Mouse (Mus musculus) heart, adult 2 months (tissue): ENCODE results near the gene Fam98c. TPM values are rescaled to one million over a fixed set of nuclear protein-coding genes. Genes with fewer than 3 reads are reported as not detected.
A peak's percentile ranks its signal among the peaks of the same experiment; 100 is the strongest.

Experiments
- DNase-seq, 2 experiments: peaks; one replicate each; pipeline ENCODE4 v3.0.0; 2021
- H3K27ac ChIP-seq: fragments of 200-600 bp; 2 replicates; pipeline ENCODE4 v1.8.1; 2022
- H3K27me3 ChIP-seq: fragments of 200-500 bp; 2 replicates; pipeline ENCODE4 v1.6.1; 2012; ENCODE audit warnings: mild to moderate bottlenecking, low read length, inconsistent platforms, mixed read lengths; ENCODE audit not compliant: control insufficient read depth, insufficient read depth
- H3K36me3 ChIP-seq: fragments of 200-500 bp; 2 replicates; pipeline ENCODE4 v1.6.1; 2012; ENCODE audit warnings: low read length, inconsistent platforms; ENCODE audit not compliant: control insufficient read depth, insufficient read depth
- H3K4me1 ChIP-seq: fragments of 200-500 bp; 2 replicates; pipeline ENCODE4 v1.6.1; 2011; ENCODE audit warnings: low read length; ENCODE audit not compliant: control insufficient read depth, insufficient read depth
- H3K4me3 ChIP-seq: fragments of 200-600 bp; 2 replicates; pipeline ENCODE4 v1.8.1; 2022
- H3K79me2 ChIP-seq: fragments of 200-500 bp; replicated peaks from 2 replicates; pipeline ENCODE4 v1.6.1; 2012; ENCODE audit warnings: mild to moderate bottlenecking, inconsistent platforms, low read length, moderate library complexity, mixed read lengths; ENCODE audit not compliant: control insufficient read depth, insufficient read depth
- H3K9ac ChIP-seq: fragments of 200-500 bp; 2 replicates; pipeline ENCODE4 v1.6.1; 2012; ENCODE audit warnings: low read depth, mild to moderate bottlenecking, control low read depth, inconsistent platforms, low read length, mixed read lengths
- CTCF ChIP-seq: fragments of 200-600 bp; IDR thresholded peaks from 2 replicates; pipeline ENCODE4 v1.8.1; 2022; ENCODE audit warnings: antibody characterized with exemption, mild to moderate bottlenecking, moderate library complexity
- EP300 ChIP-seq: fragments of 200-500 bp; IDR thresholded peaks from 2 replicates; pipeline ENCODE4 v1.6.1; 2011; ENCODE audit warnings: low read depth, low read length, control low read depth; ENCODE audit not compliant: insufficient read depth
- POLR2A ChIP-seq: fragments of 200-500 bp; IDR thresholded peaks from 2 replicates; pipeline ENCODE4 v1.6.1; 2011; ENCODE audit warnings: mild to moderate bottlenecking, low read depth, low read length, control low read depth; ENCODE audit not compliant: insufficient read depth
- WGBS: fragments of 180-500 bp; shearing (Covaris S2); methylation state at CpG from one replicate; pipeline ENCODE4 v1.1.7; 2018; 5-methylcytosine and 5-hydroxymethylcytosine counted together
- intact Hi-C: fragments of 180-260 bp; cut with DNase I; formaldehyde crosslinking; loops from one replicate; pipeline ENCODE4 v1.15.1; 2025
- polyA plus RNA-seq: library from polyadenylated mRNA; depleted of rRNA; stranded (reverse); fragments of >200 nt; gene quantifications from 2 replicates; pipeline ENCODE4 v1.2.3, GENCODE M21; 2012
- total RNA-seq, 2 experiments: library from RNA; stranded (reverse); gene quantifications; 2 replicates each; pipeline ENCODE4 v1.2.3; 2021

The Fam98c gene
- total and polyA plus RNA-seq, 3 experiments = 10.4 to 18.0 (median 12.7) TPM

DNA sequence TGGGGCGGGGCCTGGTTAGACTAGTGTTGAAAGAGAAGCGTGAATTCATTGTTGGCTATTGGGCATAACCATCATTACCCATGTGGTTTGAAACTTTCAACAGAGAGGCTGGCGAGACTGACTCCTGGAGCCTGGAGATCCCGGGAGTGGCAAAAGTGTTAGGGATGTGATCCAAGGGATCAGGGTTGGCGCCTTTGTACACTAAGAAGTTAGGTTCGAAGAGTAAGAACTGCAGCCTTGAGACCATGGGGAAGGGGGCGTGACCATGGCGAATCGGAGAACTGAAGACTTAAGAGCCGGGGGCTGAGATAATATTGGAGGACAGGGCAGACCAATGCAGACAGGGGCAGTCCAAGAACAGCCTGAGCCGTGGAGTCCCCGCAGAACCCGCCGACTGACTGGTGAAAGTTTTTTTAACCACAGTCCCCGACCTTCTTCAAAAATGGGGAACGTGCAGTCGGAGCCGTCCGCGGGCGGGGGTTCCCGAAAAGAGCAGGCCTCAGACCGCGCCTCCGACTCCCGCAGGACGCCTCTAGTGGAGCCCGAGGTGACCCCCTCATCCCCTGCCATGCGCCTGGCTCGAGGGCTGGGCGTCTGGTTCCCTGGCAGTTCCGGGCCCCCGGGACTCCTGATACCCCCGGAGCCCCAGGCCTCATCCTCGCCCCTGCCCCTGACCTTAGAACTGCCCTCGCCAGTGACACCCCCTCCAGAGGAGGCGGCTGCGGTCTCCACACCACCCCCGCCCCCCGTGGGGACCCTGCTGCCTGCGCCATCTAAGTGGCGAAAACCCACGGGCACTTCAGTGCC, 14.9 kb upstream of the Fam98c start:
- intact Hi-C loops = loop anchor here (2.0 to 10.0 kb wide), 2 partner anchors 14 to 354 kb away; partner anchors contain the start of gene Fam98c
- H3K9ac ChIP-seq = peak overlapping the region; percentile 55
- H3K27me3 ChIP-seq = peaks cover 6% of the 10 kb centered on the region; the same call in 1 of the 2 replicates
- DNase-seq = peak; percentile 27 to 48
- H3K79me2 ChIP-seq = no peaks in the 10 kb centered on the region
- H3K27ac ChIP-seq = no peak overlapping the region; the same call in 1 of the 2 replicates
- peaks cover 2% of the 10 kb centered on the region; the same call in 1 of the 2 replicates for H3K4me1 ChIP-seq
- TF ChIP-seq POLR2A = no peak
- TF ChIP-seq EP300 = no peak
- no peak for TF ChIP-seq CTCF
- H3K4me3 ChIP-seq = peak overlapping the region; percentile 75
- H3K36me3 ChIP-seq = no peaks in the 10 kb centered on the region
- WGBS = 3% methylated on average over 43 of the region's 43 CpGs

DNA sequence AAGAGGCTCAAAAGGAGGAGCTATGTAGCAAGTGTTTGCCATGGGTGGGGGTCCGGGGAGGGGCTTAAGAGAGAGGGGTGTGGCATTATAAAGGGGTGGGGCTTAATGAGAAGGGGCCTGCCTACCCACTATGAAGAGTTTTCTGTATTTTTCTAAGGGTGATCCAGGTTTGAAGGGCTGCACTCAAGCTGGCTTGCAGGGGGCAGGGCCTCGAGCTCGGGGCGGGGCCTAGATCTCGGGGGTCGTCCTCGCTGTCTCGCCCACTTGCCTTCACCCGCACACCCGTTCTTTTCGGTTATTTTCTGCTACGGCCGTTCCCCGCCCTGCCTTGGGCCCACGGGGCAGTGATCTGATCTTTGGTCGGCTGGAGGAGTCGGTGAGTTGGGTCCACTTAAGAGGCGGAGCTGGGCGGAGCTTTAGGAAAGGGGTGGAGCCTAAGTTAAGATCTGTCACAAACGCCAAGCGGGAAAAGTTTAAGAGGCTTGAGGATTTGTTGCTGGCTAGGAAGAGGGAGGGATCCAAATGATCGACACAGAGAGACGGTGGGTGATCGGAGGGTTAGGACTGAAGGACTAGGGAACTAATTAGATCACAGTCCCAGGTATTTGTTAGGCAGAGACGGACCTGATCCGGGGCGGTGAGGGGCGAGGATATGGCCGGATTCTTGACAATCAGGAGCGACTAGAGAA, 14.2 kb upstream of the Fam98c start, which contains the start of the genes Ggn and Spred3:
Ggn (plus strand) TSS at position 145 of the 689 bp plus-strand sequence.
Spred3 (minus strand) TSS at position 346 of the 689 bp plus-strand sequence.
- Histone ChIP-seq H3K27me3 (peaks cover 6% of the 10 kb centered on the region; the same call in 1 of the 2 replicates), H3K27ac (peak within 1 kb of the TSS; percentile 67)

DNA sequence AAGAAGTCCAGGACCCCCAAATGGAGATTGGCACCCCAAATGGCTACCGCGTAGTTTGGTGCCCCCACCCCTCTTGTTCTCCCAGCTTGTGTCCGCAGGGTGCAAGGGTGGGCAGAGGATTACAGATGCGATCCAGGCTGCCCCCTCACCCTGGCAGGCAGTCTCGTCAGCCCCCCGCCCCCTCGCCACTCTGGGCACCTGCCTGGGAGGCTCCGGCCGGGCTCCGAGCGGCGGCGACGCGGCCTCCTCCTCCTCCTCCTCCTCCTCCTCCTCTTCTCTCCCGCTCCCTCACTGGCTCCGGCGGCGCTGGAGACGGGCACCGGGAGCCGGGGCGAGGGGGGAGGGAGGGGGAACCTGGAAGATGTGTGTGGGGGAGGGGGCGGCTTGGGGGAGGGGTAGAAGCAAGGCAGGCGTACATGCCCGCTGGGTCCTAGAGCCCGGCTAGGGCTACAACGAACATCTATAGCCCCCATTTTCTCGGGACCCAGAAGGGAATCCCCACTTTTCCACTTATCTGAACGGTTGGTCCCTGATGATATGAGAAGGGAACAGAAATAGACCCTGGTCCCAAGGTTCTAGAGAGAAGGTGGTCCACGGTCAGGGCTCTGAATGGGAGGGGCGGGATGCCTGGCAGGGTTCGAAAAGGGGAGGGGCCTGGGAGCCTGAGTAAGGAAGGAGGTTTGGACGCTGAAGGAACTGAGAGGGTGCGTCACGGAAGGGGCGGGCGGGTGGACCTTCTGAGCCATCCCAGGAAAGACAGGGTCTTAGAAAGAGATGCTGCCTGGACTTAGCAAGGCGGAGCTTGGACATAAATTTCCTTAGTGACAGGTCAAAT, 13.4 kb upstream of the Fam98c start:
- DNase-seq = peak; percentile 78 to 83
- intact Hi-C loops = loop anchor here (2.0 to 10.0 kb wide), 2 partner anchors 13 to 355 kb away; partner anchors contain the start of gene Fam98c
- Histone ChIP-seq H3K79me2 (no peaks in the 10 kb centered on the region), H3K27me3 (peaks cover 6% of the 10 kb centered on the region; the same call in 1 of the 2 replicates), H3K4me1 (peaks cover 2% of the 10 kb centered on the region; the same call in 1 of the 2 replicates), H3K4me3 (peak overlapping the region; percentile 75), H3K27ac (peak overlapping the region; percentile 67; the same call in 1 of the 2 replicates), H3K9ac (peak overlapping the region; percentile 71), H3K36me3 (no peaks in the 10 kb centered on the region)
- under 1% methylated on average over 32 of the region's 39 CpGs for WGBS
- TF ChIP-seq POLR2A (no peak), CTCF (no peak), EP300 (no peak)

More for the DNA sequence above, 14.2 kb upstream of the Fam98c start, which contains the start of the genes Ggn and Spred3:
- no peak for TF ChIP-seq CTCF
- no peak for TF ChIP-seq EP300
- no peak for TF ChIP-seq POLR2A
- H3K36me3 ChIP-seq = no peaks in the 10 kb centered on the region
- peak; percentile 83 to 84 for DNase-seq
- H3K79me2 ChIP-seq = no peaks in the 10 kb centered on the region
- H3K9ac ChIP-seq = peak within 1 kb of the TSS; percentile 71
- H3K4me3 ChIP-seq = peak within 1 kb of the TSS; percentile 75
- intact Hi-C loops = loop anchor here (2.0 to 10.0 kb wide), 2 partner anchors 13 to 355 kb away; partner anchors contain the start of gene Fam98c
- WGBS = 1% methylated on average over 30 of the region's 30 CpGs
- H3K4me1 ChIP-seq = peaks cover 2% of the 10 kb centered on the region; the same call in 1 of the 2 replicates

DNA sequence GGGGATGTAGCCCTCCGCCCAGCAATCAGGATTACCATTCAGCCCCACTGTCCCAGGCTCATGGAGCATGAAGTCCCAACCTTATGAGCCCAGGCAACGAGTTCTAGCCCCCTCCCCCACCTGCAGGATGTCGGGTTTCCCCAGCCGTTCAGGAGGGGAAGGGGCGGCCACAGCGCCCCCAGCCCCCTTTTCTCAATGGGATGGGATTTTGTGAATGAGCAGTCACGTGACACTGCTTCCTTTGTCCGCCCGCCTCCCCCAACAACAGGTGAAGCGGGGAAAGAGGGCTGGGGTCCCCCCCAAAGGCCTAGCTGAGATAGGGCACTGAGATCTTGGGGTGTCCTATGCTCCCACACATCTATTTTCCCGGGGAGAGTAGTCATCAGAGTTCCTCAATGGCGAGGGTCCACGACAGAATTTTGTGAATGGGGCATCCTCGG, 12.8 kb upstream of the Fam98c start:
- TF ChIP-seq POLR2A (no peak), CTCF (no peak), EP300 (no peak)
- WGBS = 3% methylated on average over 14 of the region's 14 CpGs
- no peak for DNase-seq
- Histone ChIP-seq H3K36me3 (no peaks in the 10 kb centered on the region), H3K9ac (peak overlapping the region; percentile 71), H3K4me1 (peaks cover 2% of the 10 kb centered on the region; the same call in 1 of the 2 replicates), H3K79me2 (no peaks in the 10 kb centered on the region), H3K4me3 (peak overlapping the region; percentile 75), H3K27me3 (peaks cover 6% of the 10 kb centered on the region; the same call in 1 of the 2 replicates), H3K27ac (no peak overlapping the region)
- intact Hi-C loops = no loop called here

DNA sequence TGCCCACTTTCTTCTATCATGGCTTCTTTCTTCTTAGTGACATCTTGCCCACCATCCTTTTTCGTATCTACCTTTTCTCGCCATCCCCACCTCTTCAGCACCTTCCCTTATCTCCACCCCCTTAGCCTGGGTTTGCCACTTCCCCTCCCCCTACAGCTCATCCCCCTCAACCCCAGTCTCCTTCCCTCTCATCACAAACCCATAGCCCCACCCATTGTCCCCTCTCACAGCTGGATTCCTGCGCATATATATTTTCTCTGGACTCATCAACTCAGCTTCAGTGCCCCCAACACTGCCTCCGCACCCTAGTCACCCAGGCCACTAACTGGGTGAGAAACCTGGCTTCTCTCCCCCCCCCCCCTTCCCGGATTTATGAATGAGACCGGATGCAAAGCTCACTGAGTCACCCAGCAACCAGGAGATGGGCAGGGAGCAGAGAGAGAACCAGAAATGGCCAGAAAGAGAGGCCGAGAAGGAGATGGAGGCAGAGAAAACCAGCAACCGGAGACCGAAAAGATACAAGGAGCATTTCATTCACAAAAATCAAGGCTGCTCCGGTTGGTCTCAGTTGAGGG, 12.2 kb upstream of the Fam98c start:
- WGBS = 27% methylated on average over 10 of the region's 10 CpGs
- Histone ChIP-seq H3K9ac (no peak overlapping the region), H3K4me1 (peaks cover 2% of the 10 kb centered on the region; the same call in 1 of the 2 replicates), H3K79me2 (no peaks in the 10 kb centered on the region), H3K36me3 (no peaks in the 10 kb centered on the region), H3K27ac (no peak overlapping the region), H3K27me3 (peaks cover 6% of the 10 kb centered on the region; the same call in 1 of the 2 replicates), H3K4me3 (no peak overlapping the region)
- intact Hi-C loops = no loop called here
- DNase-seq = no peak
- TF ChIP-seq EP300 = no peak
- no peak for TF ChIP-seq CTCF
- no peak for TF ChIP-seq POLR2A
